Mouse (Mus musculus) kidney, embryonic 16.5 days (tissue): ENCODE measurements around the gene Borcs6. TPM values are rescaled to one million over a fixed set of nuclear protein-coding genes. Genes with fewer than 3 reads are reported as not detected.

Experiments
- ATAC-seq: fragments of 200-750 bp; cut with Nextera tagmentation; 2 replicates; pipeline ENCODE4 v1.8.0; 2017; ENCODE audit warnings: moderate TSS enrichment; ENCODE audit not compliant: low FRiP score, low TSS enrichment
- H3K27ac ChIP-seq: fragments of 300-500 bp; sonication (generic); 2 replicates; pipeline ENCODE4 v1.5.1; 2014; ENCODE audit warnings: low read length
- H3K27me3 ChIP-seq: fragments of 300-500 bp; sonication (generic); 2 replicates; pipeline ENCODE4 v1.6.1; 2014; ENCODE audit warnings: low read length, control low read depth, mixed read lengths; ENCODE audit not compliant: insufficient read depth
- H3K36me3 ChIP-seq: fragments of 300-500 bp; sonication (generic); 2 replicates; pipeline ENCODE4 v1.6.1; 2014; ENCODE audit warnings: low read length, control low read depth, mixed read lengths; ENCODE audit not compliant: insufficient read depth
- H3K4me1 ChIP-seq: fragments of 300-500 bp; sonication (generic); 2 replicates; pipeline ENCODE4 v1.6.1; 2014; ENCODE audit warnings: low read length, control low read depth, mixed read lengths; ENCODE audit not compliant: insufficient read depth
- H3K4me2 ChIP-seq: fragments of 300-500 bp; sonication (generic); replicated peaks from 2 replicates; pipeline ENCODE4 v1.6.1; 2014; ENCODE audit warnings: low read depth, low read length
- H3K4me3 ChIP-seq: fragments of 300-500 bp; sonication (generic); 2 replicates; pipeline ENCODE4 v1.5.1; 2014; ENCODE audit warnings: mild to moderate bottlenecking, low read length
- H3K9ac ChIP-seq: fragments of 300-500 bp; sonication (generic); replicated peaks from 2 replicates; pipeline ENCODE4 v1.6.1; 2014; ENCODE audit warnings: low read length
- H3K9me3 ChIP-seq: fragments of 300-500 bp; sonication (generic); 2 replicates; pipeline ENCODE4 v1.6.1; 2016; ENCODE audit warnings: low read length, control low read depth
- WGBS: fragments of 180-500 bp; shearing (Covaris S2); extraction: QIAGEN DNeasy Blood & Tissue Kit; methylation state at CpG from one replicate; pipeline ENCODE4 v1.1.7; 2014; 5-methylcytosine and 5-hydroxymethylcytosine counted together
- polyA plus RNA-seq: library from polyadenylated mRNA; unstranded; fragments of >200 nt; fragmentation: Nextera tagmentation; extraction: Ambion mirVana; gene quantifications from 2 replicates; pipeline ENCODE4 v1.2.1, GENCODE M21; 2015

Borcs6 gene
- polyA plus RNA-seq, 1 experiment from 2014 or later = 8.0 TPM

DNA sequence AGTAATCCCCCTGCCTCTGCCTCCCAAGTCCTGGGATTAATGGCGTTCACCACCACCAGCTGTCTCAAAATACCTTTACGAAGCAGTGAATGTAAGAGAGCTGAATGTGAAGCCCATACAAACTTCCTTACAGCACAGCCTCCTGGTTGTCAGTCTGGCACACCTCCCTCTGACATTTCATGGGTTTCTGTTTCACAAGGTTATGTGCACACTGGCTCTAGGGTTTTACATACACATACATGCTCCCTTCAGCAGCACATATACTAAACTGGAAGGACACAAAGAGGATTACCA is 15.2 kb downstream of the Borcs6 start:
- Histone ChIP-seq H3K36me3 (no peaks in the 10 kb centered on the region), H3K27me3 (no peaks in the 10 kb centered on the region), H3K27ac (peak overlapping the region; percentile 94; the same call in 1 of the 2 replicates), H3K9me3 (no peaks in the 10 kb centered on the region), H3K4me3 (no peak overlapping the region), H3K9ac (no peak overlapping the region), H3K4me1 (peaks cover 23% of the 10 kb centered on the region), H3K4me2 (no peak overlapping the region)
- 43% methylated on average over 2 of the region's 2 CpGs for WGBS
- no peak for ATAC-seq

DNA sequence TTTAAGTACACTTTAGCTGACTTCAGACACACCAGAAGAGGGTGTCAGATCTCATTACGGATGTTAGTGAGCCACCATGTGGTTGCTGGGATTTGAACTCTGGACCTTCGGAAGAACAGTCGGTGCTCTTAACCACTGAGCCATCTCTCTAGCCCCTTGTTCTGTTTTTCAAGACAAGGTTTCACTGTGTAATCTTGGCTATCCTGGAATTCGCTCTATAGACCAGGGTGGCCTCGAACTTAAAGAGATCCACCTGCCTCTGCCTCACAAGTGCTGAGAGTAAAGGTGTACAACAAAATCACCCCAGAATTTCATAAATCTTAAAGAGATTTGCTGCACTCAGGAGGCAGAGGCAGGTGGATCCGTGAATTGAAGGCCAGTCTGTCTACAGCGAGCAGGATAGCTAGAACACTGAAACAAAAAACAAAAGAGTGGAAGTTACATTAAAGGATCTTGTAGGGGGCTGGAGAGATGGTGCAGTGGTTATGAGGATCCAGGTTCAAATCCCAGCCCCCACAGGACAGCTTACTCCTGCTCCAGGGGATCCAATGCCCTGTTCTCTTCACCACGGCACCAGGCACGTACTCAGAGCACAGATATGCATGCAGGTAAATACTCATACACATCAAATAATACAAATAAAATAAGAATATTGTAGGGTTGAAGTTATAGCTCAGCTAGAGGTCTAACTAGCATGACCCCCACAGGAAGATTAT is 16.4 kb downstream of the Borcs6 start:
- Histone ChIP-seq H3K4me3 (no peak overlapping the region), H3K27ac (no peak overlapping the region), H3K9me3 (no peaks in the 10 kb centered on the region), H3K4me1 (peaks cover 20% of the 10 kb centered on the region), H3K36me3 (no peaks in the 10 kb centered on the region), H3K27me3 (no peaks in the 10 kb centered on the region), H3K9ac (no peak overlapping the region), H3K4me2 (no peak overlapping the region)
- no peak for ATAC-seq
- WGBS = 61% methylated on average over 8 of the region's 9 CpGs

- no peak overlapping the region for H3K4me2 ChIP-seq
- no peak for ATAC-seq
- no peaks in the 10 kb centered on the region for H3K27me3 ChIP-seq
- no peaks in the 10 kb centered on the region for H3K9me3 ChIP-seq
- peaks cover 14% of the 10 kb centered on the region for H3K4me1 ChIP-seq
- no peak overlapping the region for H3K4me3 ChIP-seq
- 64% methylated on average over 5 of the region's 5 CpGs for WGBS
- H3K9ac ChIP-seq = no peak overlapping the region
- H3K36me3 ChIP-seq = no peaks in the 10 kb centered on the region
- no peak overlapping the region for H3K27ac ChIP-seq
Observed at GRCm38 (mm10) chr11:69076572-69076971, 17.1 kb downstream of the Borcs6 start.

- WGBS = 78% methylated on average over 9 of the region's 9 CpGs
- Histone ChIP-seq H3K4me3 (no peak overlapping the region), H3K4me2 (no peak overlapping the region), H3K4me1 (peaks cover 12% of the 10 kb centered on the region), H3K9ac (no peak overlapping the region), H3K36me3 (no peaks in the 10 kb centered on the region), H3K27me3 (no peaks in the 10 kb centered on the region), H3K27ac (no peak overlapping the region), H3K9me3 (no peaks in the 10 kb centered on the region)
- ATAC-seq = no peak
Observed at GRCm38 (mm10) chr11:69077316-69077715, 17.8 kb downstream of the Borcs6 start.

GRCm38 (mm10) chr11:69078041-69078440 is 18.5 kb downstream of the Borcs6 start:
- Histone ChIP-seq H3K27ac (no peak overlapping the region), H3K36me3 (no peaks in the 10 kb centered on the region), H3K4me2 (no peak overlapping the region), H3K4me1 (peaks cover 8% of the 10 kb centered on the region), H3K9me3 (no peaks in the 10 kb centered on the region), H3K4me3 (no peak overlapping the region), H3K27me3 (no peaks in the 10 kb centered on the region), H3K9ac (no peak overlapping the region)
- 54% methylated on average over 6 of the region's 6 CpGs for WGBS
- no peak for ATAC-seq

DNA sequence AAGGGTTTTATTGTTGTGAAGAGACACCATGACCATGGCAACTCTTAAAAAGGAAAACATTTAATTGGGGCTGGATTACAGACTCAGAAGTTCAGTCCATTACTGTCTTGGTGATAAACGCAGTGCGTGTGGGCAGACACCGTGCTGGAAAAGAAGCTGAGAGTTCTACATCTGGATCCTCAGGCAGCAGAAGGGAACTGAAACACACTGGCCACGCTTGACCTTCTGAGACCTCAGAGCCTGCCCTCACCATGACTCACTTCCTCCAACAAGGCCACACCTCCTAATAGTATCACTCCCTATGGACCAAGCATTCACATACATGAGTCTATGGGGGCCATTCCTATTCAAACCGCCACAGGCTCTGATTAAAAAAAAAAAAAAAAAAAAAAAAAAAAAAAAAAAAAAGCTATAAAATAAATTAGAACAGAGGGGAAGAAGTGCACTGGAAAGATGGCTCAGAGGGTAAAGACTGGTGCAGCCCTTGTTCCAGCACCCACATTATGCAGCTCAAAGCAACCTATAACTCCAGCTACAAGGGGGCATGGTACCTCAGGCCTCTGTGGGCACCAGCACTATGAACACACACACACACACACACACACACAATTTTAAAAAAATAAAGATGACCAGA is 19.4 kb downstream of the Borcs6 start:
- ATAC-seq = no peak
- no peak overlapping the region for H3K4me2 ChIP-seq
- H3K27ac ChIP-seq = no peak overlapping the region
- no peak overlapping the region for H3K4me3 ChIP-seq
- H3K36me3 ChIP-seq = no peaks in the 10 kb centered on the region
- no peak overlapping the region for H3K9ac ChIP-seq
- peaks cover 8% of the 10 kb centered on the region for H3K4me1 ChIP-seq
- WGBS = 43% methylated on average over 5 of the region's 5 CpGs
- H3K9me3 ChIP-seq = no peaks in the 10 kb centered on the region
- H3K27me3 ChIP-seq = no peaks in the 10 kb centered on the region

GRCm38 (mm10) chr11:69080102-69080854 is 20.8 kb downstream of the Borcs6 start:
- no peak for ATAC-seq
- H3K4me1 ChIP-seq = peaks cover 8% of the 10 kb centered on the region; the same call in 1 of the 2 replicates
- no peak overlapping the region for H3K9ac ChIP-seq
- no peak overlapping the region for H3K4me3 ChIP-seq
- no peaks in the 10 kb centered on the region for H3K9me3 ChIP-seq
- WGBS = 71% methylated on average over 15 of the region's 15 CpGs
- no peak overlapping the region for H3K27ac ChIP-seq
- no peaks in the 10 kb centered on the region for H3K27me3 ChIP-seq
- H3K36me3 ChIP-seq = no peaks in the 10 kb centered on the region
- H3K4me2 ChIP-seq = no peak overlapping the region

- 95% methylated on average over 8 of the region's 8 CpGs for WGBS
- H3K27me3 ChIP-seq = no peaks in the 10 kb centered on the region
Observed at GRCm38 (mm10) chr11:69080855-69081222, 21.3 kb downstream of the Borcs6 start.

GRCm38 (mm10) chr11:69081613-69082012 is 22.1 kb downstream of the Borcs6 start:
- Histone ChIP-seq H3K27me3 (no peaks in the 10 kb centered on the region), H3K9me3 (no peaks in the 10 kb centered on the region), H3K4me3 (no peak overlapping the region), H3K4me2 (no peak overlapping the region), H3K4me1 (peaks cover 11% of the 10 kb centered on the region), H3K27ac (no peak overlapping the region), H3K9ac (no peak overlapping the region), H3K36me3 (no peaks in the 10 kb centered on the region)
- 78% methylated on average over 7 of the region's 7 CpGs for WGBS
- ATAC-seq = no peak

More at GRCm38 (mm10) chr11:69080855-69081222, 21.3 kb downstream of the Borcs6 start:
- no peak for ATAC-seq
- Histone ChIP-seq H3K36me3 (no peaks in the 10 kb centered on the region), H3K4me2 (no peak overlapping the region), H3K4me1 (peaks cover 8% of the 10 kb centered on the region; the same call in 1 of the 2 replicates), H3K27ac (no peak overlapping the region), H3K9me3 (no peaks in the 10 kb centered on the region), H3K9ac (no peak overlapping the region), H3K4me3 (no peak overlapping the region)

- peaks cover 33% of the 10 kb centered on the region for H3K4me1 ChIP-seq
- 63% methylated on average over 6 of the region's 6 CpGs for WGBS
- H3K4me3 ChIP-seq = no peak overlapping the region
- H3K9me3 ChIP-seq = no peaks in the 10 kb centered on the region
- no peak for ATAC-seq
- no peak overlapping the region for H3K4me2 ChIP-seq
- H3K27ac ChIP-seq = no peak overlapping the region
- H3K27me3 ChIP-seq = no peaks in the 10 kb centered on the region
- no peak overlapping the region for H3K9ac ChIP-seq
- peaks cover 4% of the 10 kb centered on the region; the same call in 1 of the 2 replicates for H3K36me3 ChIP-seq
Observed at GRCm38 (mm10) chr11:69085608-69086007, 26.1 kb downstream of the Borcs6 start.
